Mouse (Mus musculus) adrenal gland, postnatal 25 days (tissue): ENCODE measurements at regions not wholly inside any gene's neighbourhood (a gene's known extent, or its start where the extent isn't known, plus 50 kb on each side); places are given as distances from the start of the nearest gene placed in this dataset.
A peak's percentile ranks its signal among the peaks of the same experiment; 100 is the strongest.

Experiments used
- DNase-seq: peaks from one replicate; pipeline ENCODE4 v3.0.0; 2021; ENCODE audit warnings: mixed read lengths

GRCm38 (mm10) chr2:45485477-45485876 lies 368.3 kb upstream of the Zeb2 start:
- no peak for DNase-seq

- DNase-seq: no peak
Observed at GRCm38 (mm10) chr2:45480671-45481070, 363.5 kb upstream of the Zeb2 start.

GRCm38 (mm10) chr2:45475996-45476395 lies 358.8 kb upstream of the Zeb2 start:
- DNase-seq: no peak

- DNase-seq: no peak
Observed at GRCm38 (mm10) chr2:45464306-45464705, 347.1 kb upstream of the Zeb2 start.

- DNase-seq: no peak
Observed at GRCm38 (mm10) chr2:45459410-45459809, 342.2 kb upstream of the Zeb2 start.

- no peak for DNase-seq
Observed at GRCm38 (mm10) chr2:45454811-45455210, 337.6 kb upstream of the Zeb2 start.

GRCm38 (mm10) chr2:45439146-45439545 lies 322.0 kb upstream of the Zeb2 start:
- no peak for DNase-seq

- no peak for DNase-seq
Observed at GRCm38 (mm10) chr2:45438739-45439138, 321.5 kb upstream of the Zeb2 start.

- peak; percentile 52 for DNase-seq
Observed at GRCm38 (mm10) chr2:45435261-45435980, 318.2 kb upstream of the Zeb2 start.

- DNase-seq: no peak
Observed at GRCm38 (mm10) chr2:45434789-45435188, 317.6 kb upstream of the Zeb2 start.

GRCm38 (mm10) chr2:45434169-45434568 lies 317.0 kb upstream of the Zeb2 start:
- no peak for DNase-seq

- no peak for DNase-seq
Observed at GRCm38 (mm10) chr2:45431366-45431765, 314.2 kb upstream of the Zeb2 start.

GRCm38 (mm10) chr2:45421774-45422173 lies 304.6 kb upstream of the Zeb2 start:
- DNase-seq: no peak

GRCm38 (mm10) chr2:45408136-45408535 lies 290.9 kb upstream of the Zeb2 start:
- DNase-seq: no peak

- DNase-seq: no peak
Observed at GRCm38 (mm10) chr2:45389902-45390492, 272.8 kb upstream of the Zeb2 start.

GRCm38 (mm10) chr2:45371268-45371667 lies 254.1 kb upstream of the Zeb2 start:
- DNase-seq: no peak

- DNase-seq: no peak
Observed at GRCm38 (mm10) chr2:45370615-45370968, 253.4 kb upstream of the Zeb2 start.

GRCm38 (mm10) chr2:45369914-45370614 lies 252.9 kb upstream of the Zeb2 start:
- DNase-seq: no peak

- DNase-seq: no peak
Observed at GRCm38 (mm10) chr2:45369432-45369831, 252.2 kb upstream of the Zeb2 start.

- DNase-seq: no peak
Observed at GRCm38 (mm10) chr2:45367436-45368193, 250.4 kb upstream of the Zeb2 start.

GRCm38 (mm10) chr2:45357266-45357665 lies 240.1 kb upstream of the Zeb2 start:
- DNase-seq: no peak

GRCm38 (mm10) chr2:45356558-45357170 lies 239.5 kb upstream of the Zeb2 start:
- DNase-seq: no peak
